Mouse (Mus musculus): ENCODE results near the gene Sfmbt1. TPM values are rescaled to one million over a fixed set of nuclear protein-coding genes. Genes with fewer than 3 reads are reported as not detected.

Gene Sfmbt1
- total and polyA plus RNA-seq, 3 experiments = 9.4 to 33.0 (median 13.7) TPM

- Histone ChIP-seq H3K9ac (ENCODE audit: control insufficient read depth, low read depth, low read length, poor library complexity, severe bottlenecking) (no peak overlapping the region), H3K27me3 (ENCODE audit: control insufficient read depth in 1 of 2, insufficient read depth in 2 of 2, low read length in 2 of 2) (no peaks in the 10 kb centered on the region), H3K9me3 (replicated peaks; ENCODE audit: insufficient read depth, low read length) (no peaks in the 10 kb centered on the region), H3K27ac (ENCODE audit: control insufficient read depth, low read depth, low read length) (no peak overlapping the region), H3K4me1 (ENCODE audit: control insufficient read depth in 1 of 2, insufficient read depth in 2 of 2, low read length in 2 of 2) (no peaks in the 10 kb centered on the region), H3K79me2 (ENCODE audit: control insufficient read depth, insufficient read depth, low read length, poor library complexity) (no peaks in the 10 kb centered on the region), H3K4me3 (ENCODE audit: control insufficient read depth in 1 of 2, insufficient read depth in 1 of 2, low read depth in 2 of 2, low read length in 2 of 2) (no peak overlapping the region), H3K36me3 (ENCODE audit: control insufficient read depth in 1 of 2, insufficient read depth in 2 of 2, low read length in 2 of 2) (peaks cover 2% of the 10 kb centered on the region in 2 experiments; a peak in 2 of 4 replicates)
- TF ChIP-seq POLR2A (IDR thresholded peaks at IDR 0.05; ENCODE audit: control insufficient read depth in 1 of 2, insufficient read depth in 1 of 2, low read depth in 1 of 2, low read length in 2 of 2, poor library complexity in 1 of 2) (no peak), ZKSCAN1 (IDR thresholded peaks at IDR 0.05; ENCODE audit: low read depth, low read length) (no peak), MAX (IDR thresholded peaks at IDR 0.05; ENCODE audit: low read length) (no peak), CHD1 (IDR thresholded peaks at IDR 0.05; ENCODE audit: low read depth, low read length) (no peak), POLR2AphosphoS5 (IDR thresholded peaks at IDR 0.05; ENCODE audit: borderline replicate concordance, low read depth, low read length) (no peak), E2F4 (IDR thresholded peaks at IDR 0.05; ENCODE audit: borderline replicate concordance, low read depth, low read length) (no peak), SIN3A (IDR thresholded peaks at IDR 0.05; ENCODE audit: low read length) (no peak), KAT2A (conservative IDR thresholded peaks at IDR 0.05; ENCODE audit: low read depth, low read length) (no peak), TCF12 (IDR thresholded peaks at IDR 0.05; ENCODE audit: low read depth, low read length) (no peak), NRF1 (IDR thresholded peaks at IDR 0.05; ENCODE audit: insufficient read depth, low read depth, low read length, poor library complexity, severe bottlenecking) (no peak), ZC3H11A (IDR thresholded peaks at IDR 0.05; ENCODE audit: low read depth, low read length) (no peak), SMC3 (IDR thresholded peaks at IDR 0.05; ENCODE audit: low read depth, low read length) (no peak), BHLHE40 (IDR thresholded peaks at IDR 0.05; ENCODE audit: borderline replicate concordance, low read depth, low read length) (no peak), NELFE (IDR thresholded peaks at IDR 0.05; ENCODE audit: low read depth, low read length) (no peak), GABPA (IDR thresholded peaks at IDR 0.05; ENCODE audit: low read depth, low read length) (no peak), GATA1 (IDR thresholded peaks at IDR 0.05; ENCODE audit: low read depth, low read length) (no peak), MYC (IDR thresholded peaks at IDR 0.05; ENCODE audit: low read depth, low read length) (no peak), HCFC1 (IDR thresholded peaks at IDR 0.05; ENCODE audit: low read depth, low read length) (no peak), ZNF384 (IDR thresholded peaks at IDR 0.05; ENCODE audit: low read depth, low read length) (no peak)
- DNase-seq (ENCODE audit: low read depth, low spot score) = no peak
These were observed 48.6 kb upstream of the Sfmbt1 start for GRCm38 (mm10) chr14:30666061-30666460.

- Histone ChIP-seq H3K9me3 (replicated peaks; ENCODE audit: insufficient read depth, low read length) (no peaks in the 10 kb centered on the region), H3K4me3 (ENCODE audit: control insufficient read depth in 1 of 2, insufficient read depth in 1 of 2, low read depth in 2 of 2, low read length in 2 of 2) (no peak overlapping the region), H3K79me2 (ENCODE audit: control insufficient read depth, insufficient read depth, low read length, poor library complexity) (no peaks in the 10 kb centered on the region), H3K9ac (ENCODE audit: control insufficient read depth, low read depth, low read length, poor library complexity, severe bottlenecking) (no peak overlapping the region), H3K27me3 (ENCODE audit: control insufficient read depth in 1 of 2, insufficient read depth in 2 of 2, low read length in 2 of 2) (no peaks in the 10 kb centered on the region), H3K36me3 (ENCODE audit: control insufficient read depth in 1 of 2, insufficient read depth in 2 of 2, low read length in 2 of 2) (peaks cover 2% of the 10 kb centered on the region in 2 experiments; a peak in 2 of 4 replicates), H3K27ac (ENCODE audit: control insufficient read depth, low read depth, low read length) (no peak overlapping the region), H3K4me1 (ENCODE audit: control insufficient read depth in 1 of 2, insufficient read depth in 2 of 2, low read length in 2 of 2) (no peaks in the 10 kb centered on the region)
- DNase-seq (ENCODE audit: low read depth, low spot score) = no peak
- TF ChIP-seq MAFK (IDR thresholded peaks at IDR 0.05; ENCODE audit: borderline replicate concordance, low read depth, low read length) (no peak), USF1 (IDR thresholded peaks at IDR 0.05; ENCODE audit: low read depth, low read length) (no peak), ZC3H11A (IDR thresholded peaks at IDR 0.05; ENCODE audit: low read depth, low read length) (no peak)
These were observed 48.0 kb upstream of the Sfmbt1 start for GRCm38 (mm10) chr14:30666604-30667003.

Data from MEL (cell line).